In the genomic region with DNA sequence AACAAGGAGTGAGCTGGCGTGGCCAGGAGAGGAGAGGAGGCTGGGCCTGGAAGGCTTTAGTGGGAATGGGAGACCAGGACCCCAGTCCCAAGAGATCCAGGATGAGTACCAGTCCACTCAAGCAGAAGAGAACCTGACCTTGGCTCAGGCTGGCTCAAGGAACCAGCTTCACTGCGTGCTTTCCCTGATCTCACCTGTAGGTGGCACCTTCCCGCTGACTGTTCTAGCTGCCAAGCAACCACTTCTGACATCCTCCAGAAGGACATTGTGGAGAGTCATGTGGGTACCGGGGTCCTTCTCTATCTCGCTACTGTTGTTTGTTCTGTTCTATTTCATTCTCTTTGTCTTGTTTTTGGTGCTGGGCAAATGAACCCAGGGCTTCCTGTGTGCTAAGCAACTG, we compare ENCODE assay signal across 10 mouse cellular contexts.
DNase-seq lines count a peak whose midpoint lies in the region; ATAC-seq lines count a peak whose summit lies in the region.
"Had no signal": no experiment of that assay in that cellular context is flagged by ENCODE, and none has a peak within 500 bp of the region (broad histone marks: within the 10 kb centered on the region; RNA-seq: fewer than 3 reads in every experiment).

No protein-coding gene starts in this region.

- intact Hi-C loops in gastrocnemius, postnatal 14 days (cut with DNase I; ENCODE audit: low total_unique reads), result loop anchor here (10.0 kb wide), 1 partner anchor 77 kb away; no protein-coding TSS in a partner anchor
- intact Hi-C loops in left cerebral cortex, postnatal 14 days (cut with DNase I), result no loop called here

- H3K27me3 ChIP-seq in midbrain, embryonic 10.5 days (ENCODE audit: low read depth, poor library complexity, severe bottlenecking), result no peaks in the 10 kb centered on the region
- no peaks in the 10 kb centered on the region for H3K27me3 ChIP-seq in midbrain, embryonic 16.5 days (ENCODE audit: control insufficient read depth, insufficient read depth, low read depth, low read length)
- H3K27me3 ChIP-seq: lung, embryonic 15.5 days had no signal

- WGBS in midbrain, embryonic 10.5 days, result 22% methylated on average over 5 of the region's 5 CpGs
- WGBS in midbrain, embryonic 16.5 days, result 15% methylated on average over 5 of the region's 5 CpGs

- no peak for ATAC-seq in midbrain, embryonic 16.5 days
- ATAC-seq in monocyte, adult 5-6 weeks (replicated peaks; ENCODE audit: insufficient number of reproducible peaks, low FRiP score, low TSS enrichment, poor library complexity, severe bottlenecking), result no peak

- no peak overlapping the region for H3K4me2 ChIP-seq in midbrain, embryonic 16.5 days (ENCODE audit: low read length)
- H3K4me2 ChIP-seq: lung, embryonic 15.5 days had no signal

- H3K36me3 ChIP-seq in midbrain, embryonic 10.5 days, result no peaks in the 10 kb centered on the region
- no peaks in the 10 kb centered on the region for H3K36me3 ChIP-seq in midbrain, embryonic 16.5 days (ENCODE audit: control insufficient read depth, insufficient read depth, low read length)
- H3K36me3 ChIP-seq: lung, embryonic 15.5 days had no signal

- no peak overlapping the region for H3K4me3 ChIP-seq in midbrain, embryonic 10.5 days
- H3K4me3 ChIP-seq in midbrain, embryonic 16.5 days (ENCODE audit: low read depth, low read length), result no peak overlapping the region
- H3K4me3 ChIP-seq: erythroblast, embryonic 14.5 days; lung, embryonic 15.5 days had no signal

- H3K9me3 ChIP-seq in midbrain, embryonic 10.5 days (replicated peaks), result no peaks in the 10 kb centered on the region
- H3K9me3 ChIP-seq in midbrain, embryonic 16.5 days (replicated peaks; ENCODE audit: control insufficient read depth, low read length, poor library complexity, severe bottlenecking), result no peaks in the 10 kb centered on the region
- H3K9me3 ChIP-seq: lung, embryonic 15.5 days had no signal

- no peak overlapping the region for H3K9ac ChIP-seq in midbrain, embryonic 16.5 days (ENCODE audit: low read depth, low read length)
- H3K9ac ChIP-seq: lung, embryonic 15.5 days had no signal

- H3K27ac ChIP-seq in midbrain, embryonic 10.5 days (replicated peaks), result no peak overlapping the region
- H3K27ac ChIP-seq in midbrain, embryonic 16.5 days (ENCODE audit: low read length), result no peak overlapping the region
- H3K27ac ChIP-seq: lung, embryonic 15.5 days had no signal

- peak; percentile 49 for DNase-seq in midbrain, embryonic 10.5 days (ENCODE audit: low spot score)
- DNase-seq in R1 (ENCODE audit: low read depth, low spot score), result peak; percentile 45
- DNase-seq in cerebellum, postnatal 14 days, result peak; percentile 69 to 78
- DNase-seq in gastrocnemius, postnatal 14 days, result peak; percentile 33
- DNase-seq in left cerebral cortex, postnatal 14 days (ENCODE audit: low spot score in 2 of 2), result peak; percentile 35 to 51
- DNase-seq in ovary, postnatal 36 days (ENCODE audit: low spot score), result peak; percentile 56

- no peaks in the 10 kb centered on the region for H3K4me1 ChIP-seq in midbrain, embryonic 10.5 days
- no peaks in the 10 kb centered on the region for H3K4me1 ChIP-seq in midbrain, embryonic 16.5 days (ENCODE audit: control insufficient read depth, insufficient read depth, low read length)
- H3K4me1 ChIP-seq: lung, embryonic 15.5 days had no signal
